21 mouse cellular contexts compared by ENCODE assay signal in genomic region chr1:22901018-22901625, GRCm38 (mm10).
"Had no signal": no experiment of that assay in that cellular context is flagged by ENCODE, and none has a peak within 500 bp of the region (broad histone marks: within the 10 kb centered on the region; RNA-seq: fewer than 3 reads in every experiment).

No protein-coding gene starts in this region.

- H3K36me3 ChIP-seq: liver, embryonic 13.5 days; liver, embryonic 15.5 days; lung, embryonic 15.5 days; midbrain, embryonic 10.5 days; midbrain, embryonic 12.5 days; stomach, embryonic 15.5 days had no signal

- H3K4me1 ChIP-seq: liver, embryonic 13.5 days; liver, embryonic 15.5 days; lung, embryonic 15.5 days; megakaryocyte, embryonic 14.5 days; midbrain, embryonic 10.5 days; midbrain, embryonic 12.5 days; stomach, embryonic 15.5 days had no signal

- DNase-seq: liver, embryonic 13.5 days; liver, postnatal 0 days; lung, adult 2 months; lung, postnatal 14 days; lung, postnatal 36 days; midbrain, embryonic 14.5 days; right cerebral cortex, postnatal 14 days; thymus, adult 2 months; thymus, postnatal 25 days; thymus, postnatal 4 days had no signal

- H3K4me2 ChIP-seq: liver, embryonic 13.5 days; liver, embryonic 15.5 days; lung, embryonic 15.5 days; midbrain, embryonic 12.5 days; stomach, embryonic 15.5 days had no signal

- H3K9me3 ChIP-seq: liver, embryonic 13.5 days; liver, embryonic 15.5 days; lung, embryonic 15.5 days; midbrain, embryonic 10.5 days; midbrain, embryonic 12.5 days; stomach, embryonic 15.5 days had no signal

- H3K9ac ChIP-seq: liver, embryonic 13.5 days; liver, embryonic 15.5 days; liver, postnatal 0 days; lung, embryonic 15.5 days; midbrain, embryonic 12.5 days; stomach, embryonic 15.5 days had no signal

- H3K27me3 ChIP-seq: liver, embryonic 13.5 days; liver, embryonic 15.5 days; lung, embryonic 15.5 days; megakaryocyte, embryonic 14.5 days; midbrain, embryonic 12.5 days; stomach, embryonic 15.5 days had no signal

- ATAC-seq: liver, postnatal 0 days; lung, postnatal 0 days; midbrain, embryonic 16.5 days had no signal

- H3K27ac ChIP-seq: liver, embryonic 13.5 days; liver, embryonic 15.5 days; lung, embryonic 15.5 days; macrophage; midbrain, embryonic 10.5 days; midbrain, embryonic 12.5 days; stomach, embryonic 15.5 days; stomach, postnatal 0 days had no signal

- H3K4me3 ChIP-seq: liver, embryonic 13.5 days; liver, embryonic 15.5 days; lung, embryonic 15.5 days; megakaryocyte, embryonic 14.5 days; midbrain, embryonic 10.5 days; midbrain, embryonic 12.5 days; myocyte; stomach, embryonic 15.5 days had no signal
